Mouse (Mus musculus) liver, embryonic 14.5 days (tissue): Measurements from ENCODE around the gene Tmem108. TPM values are rescaled to one million over a fixed set of nuclear protein-coding genes. Genes with fewer than 3 reads are reported as not detected.

Experiments
- ATAC-seq: fragments of 200-750 bp; cut with Nextera tagmentation; 2 replicates; pipeline ENCODE4 v1.8.0; 2017; ENCODE audit warnings: moderate number of reproducible peaks, mild to moderate bottlenecking, moderate library complexity; ENCODE audit not compliant: insufficient read depth
- DNase-seq, 3 experiments: peaks; one replicate each; pipeline ENCODE4 v3.0.0-alpha.2; 2012 to 2013; ENCODE audit warnings: low read depth in 3 of 3, low spot score in 3 of 3
- H3K27ac ChIP-seq: fragments of 300-500 bp; sonication (generic); 2 replicates; pipeline ENCODE4 v1.5.1; 2014; ENCODE audit warnings: moderate library complexity, mild to moderate bottlenecking, control low read depth, inconsistent platforms
- H3K27me3 ChIP-seq: fragments of 300-500 bp; sonication (generic); 2 replicates; pipeline ENCODE4 v1.6.1; 2014; ENCODE audit warnings: mild to moderate bottlenecking, low read length, moderate library complexity; ENCODE audit not compliant: control insufficient read depth, insufficient read depth
- H3K36me3 ChIP-seq: fragments of 300-500 bp; sonication (generic); replicated peaks from 2 replicates; pipeline ENCODE4 v1.6.1; 2014; ENCODE audit warnings: low read depth; ENCODE audit not compliant: control insufficient read depth, insufficient read depth
- H3K4me1 ChIP-seq, 2 experiments: fragments of 200-500 bp in 1 of 2; fragments of 300-500 bp in 1 of 2; sonication (generic) in 1 of 2; replicated peaks; 2 replicates each; pipeline ENCODE4 v1.6.1; 2012 to 2014; ENCODE audit warnings: antibody characterized with exemption in 1 of 2, inconsistent platforms in 1 of 2, low read length in 1 of 2; ENCODE audit not compliant: control insufficient read depth in 2 of 2, insufficient read depth in 2 of 2
- H3K4me2 ChIP-seq: fragments of 300-500 bp; sonication (generic); 2 replicates; pipeline ENCODE4 v1.6.1; 2014; ENCODE audit warnings: low read depth, mild to moderate bottlenecking, control low read depth, moderate library complexity
- H3K4me3 ChIP-seq, 2 experiments: fragments of 200-500 bp in 1 of 2; fragments of 300-500 bp in 1 of 2; sonication (generic) in 1 of 2; 2 replicates each; pipeline ENCODE4 v1.5.1; 2012 to 2014; ENCODE audit warnings: low read depth in 2 of 2, low read length in 2 of 2, mild to moderate bottlenecking in 2 of 2, control low read depth in 1 of 2, inconsistent platforms in 1 of 2, moderate library complexity in 1 of 2; ENCODE audit not compliant: insufficient read depth in 1 of 2
- H3K9ac ChIP-seq: fragments of 300-500 bp; sonication (generic); replicated peaks from 2 replicates; pipeline ENCODE4 v1.6.1; 2014; ENCODE audit warnings: mild to moderate bottlenecking, control low read depth, moderate library complexity
- H3K9me3 ChIP-seq: fragments of 300-500 bp; sonication (generic); 2 replicates; pipeline ENCODE4 v1.6.1; 2016; ENCODE audit warnings: low read length, mixed read lengths; ENCODE audit not compliant: control insufficient read depth
- CTCF ChIP-seq: IDR thresholded peaks from 2 replicates; pipeline ENCODE4 v1.5.1; 2016; ENCODE audit warnings: antibody characterized with exemption, low read depth, control low read depth
- EP300 ChIP-seq: IDR thresholded peaks from 2 replicates; pipeline ENCODE4 v1.6.1; 2016; ENCODE audit warnings: antibody characterized with exemption, low read depth
- WGBS: fragments of 180-500 bp; shearing (Covaris S2); extraction: QIAGEN DNeasy Blood & Tissue Kit; methylation state at CpG from one replicate; pipeline ENCODE4 v1.1.7; 2014; ENCODE audit not compliant: insufficient replicate concordance; 5-methylcytosine and 5-hydroxymethylcytosine counted together
- polyA plus RNA-seq, 2 experiments: library from polyadenylated mRNA; depleted of rRNA in 1 of 2; stranded (reverse) in 1 of 2; unstranded in 1 of 2; fragments of >200 nt; fragmentation: Nextera tagmentation in 1 of 2; extraction: Ambion mirVana in 1 of 2; gene quantifications; 2 replicates each; pipeline versions ENCODE4 v1.2.1 to v1.2.3; 2012 to 2014

Gene Tmem108
- polyA plus RNA-seq, 2 experiments: 0.51 to 1.0 TPM

GRCm38 (mm10) chr9:103614260-103614659, 147.4 kb downstream of the Tmem108 start:
- TF ChIP-seq EP300 (no peak), CTCF (no peak)
- ATAC-seq (no peak), DNase-seq (no peak)
- H3K4me2 ChIP-seq: no peak overlapping the region
- H3K27ac ChIP-seq: no peak overlapping the region
- no peak overlapping the region for H3K9ac ChIP-seq
- no peaks in the 10 kb centered on the region for H3K4me1 ChIP-seq
- H3K9me3 ChIP-seq: no peaks in the 10 kb centered on the region
- no peaks in the 10 kb centered on the region for H3K27me3 ChIP-seq
- H3K36me3 ChIP-seq: no peaks in the 10 kb centered on the region
- no peak overlapping the region for H3K4me3 ChIP-seq
- 69% methylated on average over 4 of the region's 4 CpGs for WGBS

GRCm38 (mm10) chr9:103608161-103609058, 153.2 kb downstream of the Tmem108 start:
- 75% methylated on average over 13 of the region's 13 CpGs for WGBS
- TF ChIP-seq EP300 (no peak), CTCF (no peak)
- H3K4me3 ChIP-seq: no peak overlapping the region
- H3K27me3 ChIP-seq: no peaks in the 10 kb centered on the region
- no peak overlapping the region for H3K27ac ChIP-seq
- ATAC-seq (no peak), DNase-seq (no peak)
- no peaks in the 10 kb centered on the region for H3K36me3 ChIP-seq
- H3K9ac ChIP-seq: no peak overlapping the region
- no peaks in the 10 kb centered on the region for H3K4me1 ChIP-seq
- no peaks in the 10 kb centered on the region for H3K9me3 ChIP-seq
- no peak overlapping the region for H3K4me2 ChIP-seq

- WGBS: 60% methylated on average over 1 of the region's 1 CpGs
- Histone ChIP-seq H3K4me2 (no peak overlapping the region), H3K9me3 (no peaks in the 10 kb centered on the region), H3K4me1 (no peaks in the 10 kb centered on the region), H3K27ac (no peak overlapping the region), H3K4me3 (no peak overlapping the region), H3K27me3 (no peaks in the 10 kb centered on the region), H3K9ac (no peak overlapping the region), H3K36me3 (no peaks in the 10 kb centered on the region)
- TF ChIP-seq CTCF (no peak), EP300 (no peak)
- ATAC-seq (no peak), DNase-seq (no peak)
Observed at GRCm38 (mm10) chr9:103606056-103606455, 155.6 kb downstream of the Tmem108 start.

- DNase-seq (no peak), ATAC-seq (no peak)
- no peaks in the 10 kb centered on the region for H3K27me3 ChIP-seq
- H3K4me2 ChIP-seq: no peak overlapping the region
- no peaks in the 10 kb centered on the region for H3K36me3 ChIP-seq
- TF ChIP-seq EP300 (no peak), CTCF (no peak)
- WGBS: 58% methylated on average over 6 of the region's 6 CpGs
- H3K9me3 ChIP-seq: no peaks in the 10 kb centered on the region
- no peak overlapping the region for H3K4me3 ChIP-seq
- no peaks in the 10 kb centered on the region for H3K4me1 ChIP-seq
- no peak overlapping the region for H3K27ac ChIP-seq
- H3K9ac ChIP-seq: no peak overlapping the region
Observed at GRCm38 (mm10) chr9:103603792-103604191, 157.8 kb downstream of the Tmem108 start.

GRCm38 (mm10) chr9:103601878-103602277, 159.8 kb downstream of the Tmem108 start:
- Histone ChIP-seq H3K36me3 (no peaks in the 10 kb centered on the region), H3K4me1 (no peaks in the 10 kb centered on the region), H3K9me3 (no peaks in the 10 kb centered on the region), H3K9ac (no peak overlapping the region), H3K27ac (no peak overlapping the region), H3K4me2 (no peak overlapping the region), H3K27me3 (no peaks in the 10 kb centered on the region), H3K4me3 (no peak overlapping the region)
- ATAC-seq (no peak), DNase-seq (no peak)
- WGBS: 73% methylated on average over 4 of the region's 4 CpGs
- no peak for TF ChIP-seq CTCF
- TF ChIP-seq EP300: no peak
